Mouse (Mus musculus) ovary, postnatal 36 days (tissue): ENCODE measurements around the gene Enox1.

Experiments
- DNase-seq: peaks from one replicate; pipeline ENCODE4 v3.0.0; 2022; ENCODE audit warnings: low spot score, mixed read lengths

The Enox1 gene

DNA sequence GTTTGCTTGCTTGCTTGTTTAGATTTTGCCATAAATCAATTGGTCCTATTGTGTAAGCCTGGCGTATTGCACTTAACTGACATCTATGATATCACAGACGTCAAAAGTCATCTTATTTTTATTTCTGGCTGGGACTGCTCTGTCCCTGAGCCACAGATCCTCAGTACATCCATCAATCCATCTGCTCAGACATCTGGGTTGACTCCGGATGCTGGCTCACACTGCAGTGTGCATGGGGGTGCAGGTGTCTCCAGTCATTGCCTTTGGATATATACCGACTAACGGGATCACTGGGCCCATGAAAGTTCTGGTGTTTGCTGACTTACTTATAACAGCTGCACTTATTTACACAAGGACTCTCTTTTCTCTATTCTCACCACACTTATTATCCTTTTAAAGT is 419.8 kb downstream of the Enox1 start:
- DNase-seq, result no peak

DNA sequence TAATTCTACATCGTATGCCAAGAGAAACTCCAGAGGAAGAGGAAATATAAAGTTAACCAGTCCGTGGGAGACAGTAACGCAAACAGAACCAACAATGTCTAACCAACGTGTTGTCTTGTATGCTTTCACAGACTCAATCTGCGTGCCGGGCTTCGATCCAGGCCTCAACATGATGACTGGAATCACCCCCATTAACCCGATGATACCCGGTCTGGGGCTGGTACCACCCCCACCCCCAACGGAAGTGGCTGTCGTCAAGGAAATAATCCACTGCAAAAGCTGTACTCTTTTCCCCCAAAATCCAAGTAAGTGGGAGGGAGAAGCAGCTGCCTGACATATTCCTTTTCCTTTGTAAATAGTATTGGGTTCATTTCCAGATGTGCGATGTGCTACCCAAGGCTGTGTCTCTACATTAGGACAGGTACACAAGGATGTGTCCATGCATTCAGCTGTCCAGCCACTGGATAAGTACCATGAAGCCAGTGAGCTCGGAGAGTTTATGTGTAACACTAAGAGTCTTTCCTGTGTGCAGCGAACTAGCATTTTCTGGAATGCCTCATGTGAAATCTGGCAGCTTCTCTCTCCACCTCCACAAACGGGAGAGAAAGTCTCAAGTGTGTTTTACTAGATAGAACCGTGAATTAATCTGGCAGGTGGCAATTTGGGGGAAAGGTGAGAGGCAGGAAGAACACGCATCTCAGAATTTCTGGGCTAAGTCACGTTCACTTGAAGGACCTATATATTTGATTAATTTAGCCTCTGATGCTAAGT is 421.1 kb downstream of the Enox1 start:
- DNase-seq, result no peak

DNA sequence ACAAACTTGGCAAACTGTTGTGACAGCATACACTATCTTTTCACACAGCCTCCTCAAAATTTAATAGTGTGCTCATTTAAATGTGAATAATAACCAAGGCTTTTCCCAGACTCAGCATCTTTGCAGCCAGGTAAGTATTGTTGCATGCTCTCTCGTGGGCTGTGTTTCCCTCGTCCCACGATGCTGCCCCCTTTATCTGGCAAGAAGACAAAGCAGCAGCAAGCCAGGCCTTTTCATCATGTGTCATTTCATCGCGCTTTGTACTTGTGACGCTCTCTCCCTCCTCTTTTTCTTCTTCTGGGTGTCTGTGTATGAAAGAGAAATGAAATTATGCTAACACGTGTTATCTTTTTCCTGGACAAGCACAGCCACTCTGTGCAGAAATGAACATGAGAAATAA is 421.8 kb downstream of the Enox1 start:
- DNase-seq, result no peak

DNA sequence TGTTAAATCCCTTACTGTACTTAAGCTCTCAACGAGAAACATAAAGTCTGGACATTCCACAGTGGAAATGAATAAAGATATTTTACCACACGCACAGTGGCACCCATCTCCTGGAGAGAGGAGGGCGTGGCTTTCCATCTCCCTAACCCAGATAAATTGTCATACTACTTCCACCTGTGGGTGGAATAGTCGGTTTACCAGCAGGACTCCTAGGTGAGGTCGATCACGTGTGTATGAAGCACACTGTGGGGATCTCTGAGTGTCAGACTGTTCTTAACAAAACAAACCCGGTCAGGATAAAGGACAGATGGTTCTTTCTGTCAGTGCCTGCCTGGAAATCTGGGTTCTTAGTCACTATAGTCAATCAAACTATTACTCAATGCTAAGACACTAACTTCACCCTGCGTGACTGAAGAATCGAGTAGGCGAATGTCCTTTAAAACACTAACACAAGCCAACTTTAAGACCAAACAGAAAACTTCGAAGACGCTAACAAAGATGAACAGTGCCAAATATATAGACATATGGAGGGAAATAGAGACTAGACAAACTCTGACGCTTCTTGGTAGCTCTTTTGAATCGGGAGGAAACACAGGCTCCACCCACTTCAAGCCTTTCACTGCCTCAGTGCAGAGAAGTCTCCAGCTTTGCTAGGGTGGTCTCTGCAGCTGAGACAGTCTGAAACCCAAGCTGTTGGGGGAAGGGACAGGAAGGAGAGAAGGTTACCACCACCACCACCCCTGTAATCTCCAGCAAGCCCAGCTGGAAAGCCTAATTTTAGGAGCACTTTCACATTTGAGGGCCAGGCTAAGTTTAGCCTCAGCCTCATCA is 423.8 kb downstream of the Enox1 start:
- no peak for DNase-seq

GRCm38 (mm10) chr14:77580937-77581270 is 424.3 kb downstream of the Enox1 start:
- DNase-seq, result no peak

- DNase-seq, result no peak
These were observed 425.1 kb downstream of the Enox1 start for GRCm38 (mm10) chr14:77581616-77582015.

DNA sequence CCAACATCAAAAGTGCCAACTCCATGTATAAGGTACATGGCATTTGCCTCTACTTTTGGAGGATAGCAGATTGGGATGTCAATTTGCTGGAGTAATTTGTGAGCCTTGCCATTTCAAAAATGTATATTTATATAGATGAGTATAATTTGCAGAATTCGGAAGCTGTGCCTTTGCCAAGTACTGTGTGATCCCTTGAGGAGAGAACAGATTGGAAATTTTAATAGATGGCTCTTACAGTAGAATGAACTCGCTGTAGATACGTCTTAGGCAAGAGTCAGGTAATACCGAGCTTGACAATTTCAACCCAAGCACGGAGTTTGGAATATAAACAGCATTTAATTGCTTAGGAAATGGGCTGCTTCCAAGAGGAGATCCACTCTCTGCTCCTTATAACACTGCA is 427.9 kb downstream of the Enox1 start:
- no peak for DNase-seq

- no peak for DNase-seq
These were observed 428.7 kb downstream of the Enox1 start for GRCm38 (mm10) chr14:77585031-77585800.

DNA sequence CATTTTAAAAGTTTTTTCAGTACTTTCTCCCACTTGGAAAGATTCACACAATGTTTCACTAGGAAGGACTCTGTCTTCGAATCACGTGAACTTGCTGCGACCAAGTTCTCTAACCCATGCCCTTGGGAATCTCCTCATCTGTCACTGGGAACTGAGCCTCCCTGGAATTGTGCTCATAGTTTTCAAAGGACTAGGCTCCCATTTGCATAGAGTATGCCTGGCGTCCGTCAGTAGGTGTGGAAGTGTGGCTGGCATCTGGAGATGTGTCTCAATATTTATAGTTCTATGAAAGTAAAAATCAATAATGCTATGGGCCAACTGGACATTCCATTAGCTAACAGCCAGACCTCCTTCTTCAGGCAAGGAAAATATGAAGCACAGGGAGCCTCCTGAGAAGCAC is 429.5 kb downstream of the Enox1 start:
- DNase-seq, result no peak

DNA sequence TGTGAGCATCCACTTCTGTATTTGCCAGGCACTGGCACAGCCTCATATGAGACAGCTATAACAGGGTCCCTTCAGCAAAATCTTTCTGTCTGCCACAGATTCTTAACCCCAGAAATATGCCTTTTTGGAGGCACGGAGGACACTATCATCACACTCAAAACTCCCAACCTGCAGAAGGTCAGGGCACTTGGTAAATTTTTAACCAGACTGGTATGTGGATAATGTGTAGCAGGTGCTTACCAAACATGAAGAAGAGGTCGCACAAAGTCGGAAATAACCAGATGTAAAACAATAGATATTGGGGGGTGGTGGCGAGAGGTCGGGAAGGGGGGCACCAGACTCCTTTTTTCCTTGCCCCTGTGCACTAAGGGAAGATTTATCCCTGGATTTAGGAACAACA is 430.6 kb downstream of the Enox1 start:
- DNase-seq, result no peak

DNA sequence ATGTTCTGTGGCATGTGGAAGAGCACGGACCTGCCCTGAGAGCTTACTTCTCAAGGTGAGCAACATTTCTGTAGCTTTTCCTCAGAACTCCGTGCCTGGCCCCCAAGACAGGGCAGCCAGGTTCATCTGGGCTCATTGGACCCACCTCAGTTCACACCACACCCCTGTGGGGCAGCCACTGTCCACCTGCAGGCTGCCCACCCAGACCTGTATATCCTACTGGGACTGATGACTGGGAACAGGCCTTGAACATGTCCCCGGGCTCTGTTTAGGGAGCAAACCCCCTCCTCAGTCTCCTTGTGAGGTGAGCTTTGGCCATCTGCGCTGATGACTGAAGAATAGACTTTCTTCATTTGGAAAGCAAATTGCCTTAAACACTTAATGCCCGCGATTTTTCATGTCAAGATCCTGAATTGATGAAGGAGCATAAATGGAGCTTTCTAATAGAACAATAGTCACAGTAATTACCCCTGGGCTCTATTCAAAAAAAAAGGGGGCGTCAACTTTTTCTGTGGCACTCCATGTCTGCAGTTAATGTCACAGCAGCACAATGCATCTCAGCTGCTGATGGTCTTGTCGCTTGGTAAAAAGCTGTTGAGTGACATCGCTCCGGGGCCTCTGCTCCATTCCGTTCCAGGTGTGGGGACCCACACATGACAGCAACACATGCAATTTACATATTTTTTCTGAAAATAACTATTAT is 436.7 kb downstream of the Enox1 start:
- DNase-seq, result no peak

- no peak for DNase-seq
These were observed 439.9 kb downstream of the Enox1 start for GRCm38 (mm10) chr14:77596216-77597175.

DNA sequence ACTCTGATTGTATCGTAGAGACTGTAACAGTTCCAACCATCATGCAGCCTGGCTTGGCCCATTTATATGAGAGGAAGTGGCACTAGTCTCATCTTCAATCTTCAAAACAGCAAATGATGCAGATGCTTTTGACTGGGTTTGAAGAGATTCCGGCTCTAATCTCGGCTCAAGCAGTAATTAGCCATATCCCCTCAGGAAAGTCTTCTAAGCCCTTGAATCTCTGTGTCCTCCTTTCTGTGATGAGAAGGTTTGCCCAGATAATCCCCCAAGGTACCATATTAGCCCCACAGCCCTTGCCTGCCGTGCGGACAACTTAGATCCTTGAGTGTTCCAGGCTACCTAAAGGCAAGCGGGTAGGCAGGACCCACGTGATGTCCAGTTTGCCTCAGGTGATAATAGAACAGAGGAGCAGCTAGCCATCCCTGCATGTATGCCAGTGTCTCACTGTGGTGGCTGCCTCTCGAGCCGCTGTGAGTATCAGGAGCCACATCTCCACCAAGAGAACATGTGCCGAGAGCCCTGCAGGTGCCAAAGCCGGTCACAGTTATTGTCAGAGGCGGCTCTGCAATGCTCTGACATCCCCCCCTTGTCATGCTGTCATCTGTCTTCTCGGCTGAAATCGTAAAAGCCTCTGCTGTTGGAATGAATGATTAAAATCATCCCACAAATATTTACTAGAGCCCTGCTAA is 442.6 kb downstream of the Enox1 start:
- no peak for DNase-seq

DNA sequence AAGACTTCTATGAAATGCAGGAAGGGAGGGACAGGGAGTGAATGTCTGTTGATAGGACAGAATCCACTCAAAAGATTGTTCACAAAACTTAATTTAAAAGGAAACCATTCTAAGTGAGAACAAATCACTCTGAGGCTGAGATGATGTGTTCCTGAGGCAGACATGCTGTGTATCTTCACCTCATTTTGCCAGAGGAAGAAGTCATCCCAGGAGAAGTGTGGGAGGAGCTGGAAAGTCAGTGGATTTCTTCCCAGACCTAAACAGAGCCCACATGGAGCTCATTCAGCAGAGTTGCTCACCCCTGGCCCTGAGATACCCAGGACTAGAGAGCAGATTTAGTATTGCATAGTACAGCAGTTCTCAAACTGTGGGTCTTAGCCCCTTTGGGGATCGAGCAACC is 444.2 kb downstream of the Enox1 start:
- no peak for DNase-seq

- DNase-seq, result no peak
These were observed 444.9 kb downstream of the Enox1 start for GRCm38 (mm10) chr14:77601446-77601845.

DNA sequence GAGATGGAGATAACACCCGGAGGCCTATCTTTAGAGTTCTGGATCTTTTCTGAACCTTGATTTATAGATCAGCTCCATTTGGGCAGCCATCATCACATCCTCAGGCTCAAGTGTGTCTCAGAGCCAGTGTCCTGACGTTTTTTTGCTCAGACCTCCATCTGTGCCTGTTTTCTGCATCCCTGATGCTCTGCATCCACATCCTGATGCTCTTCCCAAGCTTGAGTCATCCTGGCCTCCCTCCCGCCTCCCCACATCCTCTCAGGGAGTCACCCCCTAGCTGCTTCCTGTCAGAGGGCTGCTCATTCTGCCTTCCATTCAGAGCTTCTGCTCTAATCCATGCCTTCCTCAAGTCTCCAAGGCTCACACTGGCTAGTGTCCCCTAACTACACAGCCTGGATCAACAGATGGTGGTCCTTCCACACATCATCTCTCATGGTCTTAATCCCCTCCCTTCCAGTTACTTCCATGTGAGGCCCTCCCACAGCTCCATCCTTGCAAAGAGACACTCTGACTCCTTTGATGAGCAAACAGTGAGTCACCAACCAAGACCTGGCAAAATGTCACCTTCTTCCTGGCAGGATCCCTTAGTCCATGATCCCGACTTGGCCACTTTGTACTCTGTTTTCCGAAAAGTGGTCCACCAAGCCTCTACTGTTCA is 451.7 kb downstream of the Enox1 start:
- DNase-seq, result no peak

DNA sequence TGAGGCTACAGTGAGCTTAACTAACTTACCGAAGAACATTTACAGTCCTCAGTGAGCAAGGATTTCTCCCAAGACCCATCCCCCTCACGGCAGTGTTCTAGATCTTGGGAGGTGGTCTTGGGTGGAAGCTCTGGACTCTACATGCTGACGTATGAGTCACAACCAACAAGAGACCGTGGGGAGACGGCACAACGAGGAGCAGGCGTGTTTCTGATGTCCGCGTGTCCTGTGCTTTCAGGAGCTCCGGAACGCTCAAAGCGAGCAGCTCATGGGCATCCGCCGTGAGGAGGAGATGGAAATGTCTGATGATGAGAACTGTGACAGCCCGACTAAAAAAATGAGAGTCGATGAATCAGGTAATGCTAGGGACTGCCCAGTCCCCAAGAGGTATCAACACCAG is 458.6 kb downstream of the Enox1 start:
- no peak for DNase-seq

GRCm38 (mm10) chr14:77617250-77617649 is 460.7 kb downstream of the Enox1 start:
- no peak for DNase-seq

DNA sequence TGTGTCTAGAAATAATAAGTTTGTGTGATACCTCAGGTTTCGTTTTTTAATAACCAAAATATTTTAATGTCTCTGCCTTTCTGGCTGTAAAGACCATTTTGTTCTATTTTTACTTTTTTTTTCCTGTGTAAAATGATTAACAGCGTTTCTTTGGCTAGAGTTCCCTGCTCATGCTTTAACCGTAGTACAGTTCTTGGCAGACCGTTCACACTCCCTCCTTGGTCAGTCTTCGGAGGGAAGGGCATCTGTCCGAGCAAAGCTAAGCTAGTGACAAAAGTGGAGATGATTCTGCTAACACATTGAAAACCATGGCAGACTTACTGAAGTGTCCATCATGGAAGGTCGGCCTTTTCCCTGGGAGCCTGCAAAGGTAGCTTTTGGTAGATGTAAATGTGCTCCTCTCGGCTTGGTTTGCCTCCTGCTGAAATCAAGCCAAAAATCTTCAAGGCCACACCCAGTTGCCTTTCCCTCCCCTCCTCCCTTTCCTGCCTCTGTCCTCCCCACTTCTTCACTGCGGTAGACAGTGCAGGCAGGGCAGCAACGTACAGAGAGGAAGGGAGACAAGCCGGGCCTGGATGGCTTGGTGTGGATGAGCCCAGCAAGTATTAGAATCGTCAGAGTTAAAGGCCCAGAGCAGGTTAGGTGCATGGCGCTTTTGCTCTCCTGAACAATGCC is 461.7 kb downstream of the Enox1 start:
- DNase-seq, result peak; percentile 21
